In genomic region chr14:30888271-30888732, GRCm38 (mm10) we compare ENCODE assay signal across 9 mouse cellular contexts. TPM values are rescaled to one million over a fixed set of nuclear protein-coding genes. Genes with fewer than 3 reads are reported as not detected.
DNase-seq lines count a peak whose midpoint lies in the region; ATAC-seq and TF ChIP-seq lines count a peak whose summit lies in the region.
"Had no signal": no experiment of that assay in that cellular context is flagged by ENCODE, and none has a peak within 500 bp of the region (broad histone marks: within the 10 kb centered on the region; RNA-seq: fewer than 3 reads in every experiment).

No protein-coding gene starts in this region.

- no peak overlapping the region for H3K4me3 ChIP-seq in ES-Bruce4 (ENCODE audit: low read depth, low read length)
- H3K4me3 ChIP-seq in liver, embryonic 12.5 days, result no peak overlapping the region
- H3K4me3 ChIP-seq in stomach, embryonic 15.5 days (replicated peaks), result no peak overlapping the region
- H3K4me3 ChIP-seq in forebrain, embryonic 15.5 days, result no peak overlapping the region

- peak; percentile 53 for TF ChIP-seq CTCF in ES-Bruce4 (IDR thresholded peaks at IDR 0.05; ENCODE audit: low read depth, low read length)

- no peak for TF ChIP-seq EP300 in ES-Bruce4 (IDR thresholded peaks at IDR 0.05; ENCODE audit: insufficient read depth, low read depth, low read length)

- H3K4me1 ChIP-seq in ES-Bruce4 (ENCODE audit: control insufficient read depth, insufficient read depth, low read length), result peaks cover 2% of the 10 kb centered on the region
- H3K4me1 ChIP-seq in liver, embryonic 12.5 days, result peaks cover 14% of the 10 kb centered on the region
- H3K4me1 ChIP-seq in stomach, embryonic 15.5 days, result peaks cover 9% of the 10 kb centered on the region
- peaks cover 4% of the 10 kb centered on the region; the same call in 1 of the 2 replicates for H3K4me1 ChIP-seq in forebrain, embryonic 15.5 days

- peak overlapping the region; percentile 29; the same call in 1 of the 2 replicates for H3K4me2 ChIP-seq in liver, embryonic 12.5 days
- H3K4me2 ChIP-seq in stomach, embryonic 15.5 days, result peak overlapping the region; percentile 32
- no peak overlapping the region for H3K4me2 ChIP-seq in forebrain, embryonic 15.5 days (replicated peaks)

- intact Hi-C loops in heart, postnatal 25 days (cut with DNase I), result no loop called here

- H3K27me3 ChIP-seq in ES-Bruce4 (ENCODE audit: control insufficient read depth, insufficient read depth, low read length, poor library complexity, severe bottlenecking), result no peaks in the 10 kb centered on the region
- H3K27me3 ChIP-seq in liver, embryonic 12.5 days (replicated peaks), result no peaks in the 10 kb centered on the region
- H3K27me3 ChIP-seq in stomach, embryonic 15.5 days (replicated peaks), result no peaks in the 10 kb centered on the region
- H3K27me3 ChIP-seq in forebrain, embryonic 15.5 days, result no peaks in the 10 kb centered on the region

- H3K9ac ChIP-seq in ES-Bruce4 (ENCODE audit: low read depth, poor library complexity, severe bottlenecking), result no peak overlapping the region
- H3K9ac ChIP-seq in liver, embryonic 12.5 days, result no peak overlapping the region
- H3K9ac ChIP-seq in stomach, embryonic 15.5 days, result no peak overlapping the region
- H3K9ac ChIP-seq in forebrain, embryonic 15.5 days (replicated peaks), result no peak overlapping the region

- no peaks in the 10 kb centered on the region for H3K9me3 ChIP-seq in ES-Bruce4 (replicated peaks; ENCODE audit: control insufficient read depth, insufficient read depth, low read length, poor library complexity, severe bottlenecking)
- no peaks in the 10 kb centered on the region for H3K9me3 ChIP-seq in liver, embryonic 12.5 days (replicated peaks)
- H3K9me3 ChIP-seq in stomach, embryonic 15.5 days, result no peaks in the 10 kb centered on the region
- H3K9me3 ChIP-seq in forebrain, embryonic 15.5 days, result no peaks in the 10 kb centered on the region

- DNase-seq in embryo, embryonic 10.5 days (ENCODE audit: low spot score), result peak; percentile 13
- no peak for DNase-seq in embryo, embryonic 10 days (ENCODE audit: low spot score)
- DNase-seq in cerebellum, postnatal 25 days, result peak; percentile 44 to 56
- DNase-seq in heart, postnatal 25 days (ENCODE audit: low spot score), result peak; percentile 55

- 16% methylated on average over 9 of the region's 9 CpGs for WGBS in liver, embryonic 12.5 days (ENCODE audit: insufficient replicate concordance)
- 5% methylated on average over 9 of the region's 9 CpGs for WGBS in stomach, embryonic 15.5 days
- WGBS in forebrain, embryonic 15.5 days, result 14% methylated on average over 9 of the region's 9 CpGs

- no peaks in the 10 kb centered on the region for H3K36me3 ChIP-seq in ES-Bruce4 (ENCODE audit: control insufficient read depth, insufficient read depth, low read length, poor library complexity, severe bottlenecking)
- no peaks in the 10 kb centered on the region for H3K36me3 ChIP-seq in liver, embryonic 12.5 days
- no peaks in the 10 kb centered on the region for H3K36me3 ChIP-seq in stomach, embryonic 15.5 days
- H3K36me3 ChIP-seq in forebrain, embryonic 15.5 days, result no peaks in the 10 kb centered on the region

- no peak for TF ChIP-seq POLR2A in ES-Bruce4 (IDR thresholded peaks at IDR 0.05; ENCODE audit: insufficient read depth, low read length)

- no peak overlapping the region for H3K27ac ChIP-seq in ES-Bruce4 (ENCODE audit: insufficient read depth, low read length)
- no peak overlapping the region for H3K27ac ChIP-seq in liver, embryonic 12.5 days
- no peak overlapping the region for H3K27ac ChIP-seq in stomach, embryonic 15.5 days
- H3K27ac ChIP-seq in forebrain, embryonic 15.5 days (replicated peaks), result no peak overlapping the region

- ATAC-seq in liver, embryonic 12.5 days, result peak; percentile 55
- peak; percentile 51 for ATAC-seq in stomach, embryonic 15.5 days (ENCODE audit: insufficient read depth, low FRiP score, low read depth)
- ATAC-seq in forebrain, embryonic 15.5 days (replicated peaks), result no peak

RNA-seq across cellular contexts. Expression of gene Itih4, which starts 2.0 kb away (rescaled TPM):
- 0.29 TPM in 1 of 2 replicates, not detected in the other for polyA plus RNA-seq in ES-Bruce4 (2011; ENCODE audit: insufficient read depth, insufficient read length, low read depth, missing spikeins)
- total RNA-seq in heart, postnatal 25 days (2021), result 1 to 10 TPM; 4.8 to 6.9 TPM
- 8.8 and 9.2 TPM in 2 replicates for polyA plus RNA-seq in liver, embryonic 12.5 days (2016; fragmentation: Nextera tagmentation; extraction: Ambion mirVana)
- polyA plus RNA-seq in stomach, embryonic 15.5 days (2015; fragmentation: Nextera tagmentation; extraction: Ambion mirVana), result 3.2 and 7.8 TPM in 2 replicates
- 0.17 TPM in 1 of 2 replicates, not detected in the other for polyA plus RNA-seq in forebrain, embryonic 15.5 days (2015; fragmentation: Nextera tagmentation; extraction: Ambion mirVana)

RNA-seq across cellular contexts. Expression of gene Mustn1, which starts 9.3 kb away (rescaled TPM):
- 0.49 TPM in 1 of 2 replicates, not detected in the other for polyA plus RNA-seq in ES-Bruce4 (2011; ENCODE audit: insufficient read depth, insufficient read length, low read depth, missing spikeins)
- 10 to 100 TPM; 11.1 to 16.9 TPM for total RNA-seq in heart, postnatal 25 days (2021)
- 0.49 and 0.51 TPM in 2 replicates for polyA plus RNA-seq in liver, embryonic 12.5 days (2016; fragmentation: Nextera tagmentation; extraction: Ambion mirVana)
- 6.0 and 6.6 TPM in 2 replicates for polyA plus RNA-seq in stomach, embryonic 15.5 days (2015; fragmentation: Nextera tagmentation; extraction: Ambion mirVana)
- polyA plus RNA-seq in forebrain, embryonic 15.5 days (2015; fragmentation: Nextera tagmentation; extraction: Ambion mirVana), result 0.55 and 0.90 TPM in 2 replicates

RNA-seq across cellular contexts. Expression of gene Itih3, which starts 35.3 kb away (rescaled TPM):
- not detected in 2 replicates for polyA plus RNA-seq in ES-Bruce4 (2011; ENCODE audit: insufficient read depth, insufficient read length, low read depth, missing spikeins)
- under 1 TPM; 0.39 to 0.64 TPM for total RNA-seq in heart, postnatal 25 days (2021)
- polyA plus RNA-seq in liver, embryonic 12.5 days (2016; fragmentation: Nextera tagmentation; extraction: Ambion mirVana), result 74.1 and 74.2 TPM in 2 replicates
- polyA plus RNA-seq in stomach, embryonic 15.5 days (2015; fragmentation: Nextera tagmentation; extraction: Ambion mirVana), result 5.3 and 15.0 TPM in 2 replicates
- 0.38 and 0.53 TPM in 2 replicates for polyA plus RNA-seq in forebrain, embryonic 15.5 days (2015; fragmentation: Nextera tagmentation; extraction: Ambion mirVana)

RNA-seq across cellular contexts. Expression of gene Itih1, which starts 54.8 kb away (rescaled TPM):
- not detected in 2 replicates for polyA plus RNA-seq in ES-Bruce4 (2011; ENCODE audit: insufficient read depth, insufficient read length, low read depth, missing spikeins)
- not detected for total RNA-seq in heart, postnatal 25 days (2021)
- 20.1 and 21.2 TPM in 2 replicates for polyA plus RNA-seq in liver, embryonic 12.5 days (2016; fragmentation: Nextera tagmentation; extraction: Ambion mirVana)
- polyA plus RNA-seq in stomach, embryonic 15.5 days (2015; fragmentation: Nextera tagmentation; extraction: Ambion mirVana), result 1.2 and 2.7 TPM in 2 replicates
- polyA plus RNA-seq in forebrain, embryonic 15.5 days (2015; fragmentation: Nextera tagmentation; extraction: Ambion mirVana), result 0.08 TPM in 1 of 2 replicates, not detected in the other
- polyA plus RNA-seq: testis, adult 2 months had no signal
